Mouse (Mus musculus) kidney, postnatal 0 days (tissue): ENCODE results near the gene Nckap1. TPM values are rescaled to one million over a fixed set of nuclear protein-coding genes. Genes with fewer than 3 reads are reported as not detected.
A peak's percentile ranks its signal among the peaks of the same experiment; 100 is the strongest.

ENCODE experiments used
- ATAC-seq: fragments of 200-750 bp; cut with Nextera tagmentation; replicated peaks from 2 replicates; pipeline ENCODE4 v1.8.0; 2017; ENCODE audit warnings: low read depth, moderate number of reproducible peaks, moderate TSS enrichment, moderate library complexity; ENCODE audit not compliant: low FRiP score
- DNase-seq: peaks from one replicate; pipeline ENCODE4 v3.0.0-alpha.2; 2016; ENCODE audit warnings: low spot score
- H3K27ac ChIP-seq: fragments of 300-500 bp; sonication (generic); 2 replicates; pipeline ENCODE4 v1.5.1; 2014; ENCODE audit warnings: mild to moderate bottlenecking
- H3K27me3 ChIP-seq: fragments of 300-500 bp; sonication (generic); 2 replicates; pipeline ENCODE4 v1.6.1; 2014; ENCODE audit warnings: low read length, mixed read lengths; ENCODE audit not compliant: insufficient read depth
- H3K36me3 ChIP-seq: fragments of 300-500 bp; sonication (generic); 2 replicates; pipeline ENCODE4 v1.6.1; 2014; ENCODE audit warnings: low read length, mixed read lengths; ENCODE audit not compliant: insufficient read depth
- H3K4me1 ChIP-seq: fragments of 300-500 bp; sonication (generic); replicated peaks from 2 replicates; pipeline ENCODE4 v1.6.1; 2014; ENCODE audit warnings: antibody characterized with exemption, low read length, mixed read lengths; ENCODE audit not compliant: insufficient read depth
- H3K4me2 ChIP-seq: fragments of 300-500 bp; sonication (generic); 2 replicates; pipeline ENCODE4 v1.6.1; 2014; ENCODE audit warnings: mild to moderate bottlenecking, low read length, moderate library complexity, mixed read lengths
- H3K4me3 ChIP-seq: fragments of 300-500 bp; sonication (generic); replicated peaks from 2 replicates; pipeline ENCODE4 v1.5.1; 2014; ENCODE audit warnings: low read depth, low read length
- H3K9ac ChIP-seq: fragments of 300-500 bp; sonication (generic); 2 replicates; pipeline ENCODE4 v1.6.1; 2014; ENCODE audit warnings: low read depth, low read length
- H3K9me3 ChIP-seq: fragments of 300-500 bp; sonication (generic); replicated peaks from 2 replicates; pipeline ENCODE4 v1.6.1; 2016; ENCODE audit warnings: low read length, inconsistent platforms, mixed read lengths
- CTCF ChIP-seq: IDR thresholded peaks from 2 replicates; pipeline ENCODE4 v1.5.1; 2016; ENCODE audit warnings: antibody characterized with exemption, low read depth, mild to moderate bottlenecking, moderate library complexity
- WGBS: fragments of 180-500 bp; shearing (Covaris S2); extraction: QIAGEN DNeasy Blood & Tissue Kit; methylation state at CpG from one replicate; pipeline ENCODE4 v1.1.7; 2014; 5-methylcytosine and 5-hydroxymethylcytosine counted together
- polyA plus RNA-seq: library from polyadenylated mRNA; unstranded; fragments of >200 nt; fragmentation: Nextera tagmentation; extraction: Ambion mirVana; gene quantifications from 2 replicates; pipeline ENCODE4 v1.2.1, GENCODE M21; 2015

The Nckap1 gene
- 55.3 and 56.6 TPM in 2 replicates for polyA plus RNA-seq

- DNase-seq (peak; percentile 89), ATAC-seq (peak; percentile 96)
- H3K36me3 ChIP-seq = no peaks in the 10 kb centered on the region
- no peaks in the 10 kb centered on the region for H3K9me3 ChIP-seq
- H3K27ac ChIP-seq = peak within 1 kb of the TSS; percentile 99
- H3K9ac ChIP-seq = peak within 1 kb of the TSS; percentile 99
- peak; percentile 53 for TF ChIP-seq CTCF
- WGBS = 0% methylated on average over 56 of the region's 88 CpGs
- no peaks in the 10 kb centered on the region for H3K27me3 ChIP-seq
- H3K4me2 ChIP-seq = peak within 1 kb of the TSS; percentile 62
- H3K4me1 ChIP-seq = peaks cover 11% of the 10 kb centered on the region
- H3K4me3 ChIP-seq = peak within 1 kb of the TSS; percentile 97
These were observed at the start of gene Nckap1 for GRCm38 (mm10) chr2:80581043-80581711. Gene Nckap1, minus strand, starts transcription at chr2:80581380.

- H3K4me2 ChIP-seq = no peak overlapping the region
- no peak overlapping the region for H3K9ac ChIP-seq
- H3K36me3 ChIP-seq = peaks cover 8% of the 10 kb centered on the region; the same call in 1 of the 2 replicates
- no peak for TF ChIP-seq CTCF
- WGBS = 94% methylated on average over 4 of the region's 4 CpGs
- no peak overlapping the region for H3K27ac ChIP-seq
- H3K4me3 ChIP-seq = no peak overlapping the region
- ATAC-seq (no peak), DNase-seq (no peak)
- H3K9me3 ChIP-seq = no peaks in the 10 kb centered on the region
- no peaks in the 10 kb centered on the region for H3K4me1 ChIP-seq
- no peaks in the 10 kb centered on the region for H3K27me3 ChIP-seq
These were observed 43.3 kb upstream of the Nckap1 start for GRCm38 (mm10) chr2:80624523-80624922.

GRCm38 (mm10) chr2:80621921-80622320 lies 40.7 kb upstream of the Nckap1 start:
- TF ChIP-seq CTCF = no peak
- 92% methylated on average over 3 of the region's 3 CpGs for WGBS

GRCm38 (mm10) chr2:80618991-80619390 lies 37.8 kb upstream of the Nckap1 start:
- no peaks in the 10 kb centered on the region for H3K27me3 ChIP-seq
- H3K9ac ChIP-seq = no peak overlapping the region
- H3K4me3 ChIP-seq = no peak overlapping the region
- H3K27ac ChIP-seq = no peak overlapping the region
- H3K4me1 ChIP-seq = no peaks in the 10 kb centered on the region
- no peak for TF ChIP-seq CTCF
- ATAC-seq (no peak), DNase-seq (no peak)
- H3K9me3 ChIP-seq = no peaks in the 10 kb centered on the region
- no peak overlapping the region for H3K4me2 ChIP-seq
- WGBS = 82% methylated on average over 3 of the region's 3 CpGs
- 0 out of 2 replicates have a peak, but pooled peaks cover 4% of the 10 kb centered on the region for H3K36me3 ChIP-seq

More at GRCm38 (mm10) chr2:80621921-80622320, 40.7 kb upstream of the Nckap1 start:
- H3K27me3 ChIP-seq = no peaks in the 10 kb centered on the region
- no peaks in the 10 kb centered on the region for H3K4me1 ChIP-seq
- no peak overlapping the region for H3K27ac ChIP-seq
- H3K9ac ChIP-seq = no peak overlapping the region
- no peak overlapping the region for H3K4me2 ChIP-seq
- H3K9me3 ChIP-seq = no peaks in the 10 kb centered on the region
- peaks cover 8% of the 10 kb centered on the region; the same call in 1 of the 2 replicates for H3K36me3 ChIP-seq
- no peak for DNase-seq
- H3K4me3 ChIP-seq = no peak overlapping the region
- ATAC-seq = no peak

GRCm38 (mm10) chr2:80616854-80617737 lies 35.9 kb upstream of the Nckap1 start, which contains the start of the genes Dusp19 and Nup35:
Gene Dusp19, plus strand, starts transcription at chr2:80617045.
Gene Nup35, plus strand, starts transcription at chr2:80617236.
- peak within 1 kb of the TSS; percentile 71 for H3K9ac ChIP-seq
- H3K4me3 ChIP-seq = peak within 1 kb of the TSS; percentile 56
- DNase-seq (peak; percentile 96), ATAC-seq (peak; percentile 100)
- H3K9me3 ChIP-seq = no peaks in the 10 kb centered on the region
- 2% methylated on average over 21 of the region's 21 CpGs for WGBS
- no peak for TF ChIP-seq CTCF
- peak within 1 kb of the TSS; percentile 70 for H3K4me2 ChIP-seq
- peak within 1 kb of the TSS; percentile 70; the same call in 1 of the 2 replicates for H3K27ac ChIP-seq
- no peaks in the 10 kb centered on the region for H3K36me3 ChIP-seq
- H3K4me1 ChIP-seq = no peaks in the 10 kb centered on the region
- H3K27me3 ChIP-seq = no peaks in the 10 kb centered on the region

DNA sequence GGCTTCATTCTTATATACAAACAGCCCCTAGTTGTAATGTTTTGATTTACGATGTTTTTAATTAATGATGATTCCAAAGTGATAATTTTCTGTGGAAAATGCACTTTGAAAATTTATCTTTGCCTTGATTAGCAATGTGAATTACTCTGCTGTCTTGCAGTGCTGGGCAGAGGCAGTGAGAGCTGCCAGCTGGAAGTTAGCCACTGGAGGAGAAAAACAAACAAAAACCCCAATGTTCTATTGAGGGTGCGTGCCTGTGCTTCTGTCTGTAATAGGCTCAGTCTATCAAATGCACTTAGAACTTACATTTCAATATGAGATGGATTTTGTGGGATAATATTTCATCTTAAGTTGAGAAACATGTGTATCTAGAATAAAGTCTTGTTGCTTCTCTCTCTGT lies 31.6 kb upstream of the Nckap1 start:
- H3K9ac ChIP-seq = no peak overlapping the region
- H3K4me2 ChIP-seq = no peak overlapping the region
- no peaks in the 10 kb centered on the region for H3K9me3 ChIP-seq
- 63% methylated on average over 2 of the region's 2 CpGs for WGBS
- no peaks in the 10 kb centered on the region for H3K36me3 ChIP-seq
- no peak for TF ChIP-seq CTCF
- no peaks in the 10 kb centered on the region for H3K4me1 ChIP-seq
- no peak for ATAC-seq
- DNase-seq = no peak
- no peak overlapping the region for H3K4me3 ChIP-seq
- no peaks in the 10 kb centered on the region for H3K27me3 ChIP-seq
- H3K27ac ChIP-seq = no peak overlapping the region
